Mouse (Mus musculus) adrenal gland, postnatal 14 days (tissue): ENCODE results near the gene Eprs. TPM values are rescaled to one million over a fixed set of nuclear protein-coding genes. Genes with fewer than 3 reads are reported as not detected.
A peak's percentile ranks its signal among the peaks of the same experiment; 100 is the strongest.

Source experiments
- DNase-seq: peaks from one replicate; pipeline ENCODE4 v3.0.0; 2021; ENCODE audit warnings: mixed read lengths
- total RNA-seq: library from RNA; stranded (reverse); gene quantifications from 2 replicates; pipeline ENCODE4 v1.2.3, GENCODE M21; 2021

Eprs gene
- total RNA-seq, 1 experiment from 2014 or later: 183 TPM

DNA sequence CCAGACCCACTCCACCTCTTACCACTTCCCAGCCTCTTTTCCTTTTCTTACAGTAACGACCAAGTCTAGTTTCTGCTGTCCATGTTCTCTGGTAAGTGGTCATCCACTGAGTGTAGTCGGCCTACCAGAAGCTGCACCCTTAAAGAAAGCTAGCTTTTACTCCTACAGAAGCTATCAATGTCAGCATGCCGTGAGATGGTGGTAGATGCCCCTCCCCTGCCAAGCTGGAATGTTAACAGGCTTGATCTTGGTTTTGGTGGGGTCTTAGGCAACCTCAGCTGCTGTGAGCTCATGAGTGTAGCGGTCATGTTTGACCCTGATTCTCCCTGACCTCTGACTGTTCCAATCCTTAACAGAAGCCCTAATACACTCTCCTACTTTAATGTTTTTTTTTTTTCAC is 4.6 kb upstream of the Eprs start:
- no peak for DNase-seq

DNA sequence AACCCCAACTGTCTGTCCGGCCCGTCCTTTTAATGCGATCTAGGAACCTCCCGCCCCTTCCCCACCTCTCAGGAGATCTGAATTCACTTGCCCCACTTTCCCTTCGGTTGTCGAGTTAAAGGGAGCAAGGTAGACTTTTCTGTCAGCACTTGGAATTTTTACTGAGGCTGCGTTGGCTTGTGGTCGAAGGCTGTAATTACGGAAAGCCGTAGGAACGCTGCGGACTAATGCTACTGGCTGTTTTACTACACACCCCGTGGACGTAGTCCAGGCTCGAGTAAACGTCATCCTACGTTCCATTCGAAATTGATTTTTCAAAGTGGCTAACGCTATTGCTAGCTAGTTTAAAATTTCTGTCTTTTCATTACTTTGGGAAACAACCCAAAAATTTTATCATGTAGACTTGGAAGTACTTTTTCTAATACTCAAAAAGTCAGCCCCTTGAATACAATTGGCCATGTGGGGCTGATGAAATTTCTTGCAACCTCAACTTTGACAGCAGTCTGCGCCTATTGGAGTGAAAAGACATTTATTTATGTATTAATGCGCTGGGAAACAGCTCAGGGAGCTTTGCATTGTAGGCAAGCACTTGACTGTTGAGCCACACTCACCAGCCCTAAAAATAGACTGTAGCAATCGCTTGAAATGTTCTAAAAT is 810 bp downstream of the Eprs start:
- DNase-seq: peak; percentile 76

DNA sequence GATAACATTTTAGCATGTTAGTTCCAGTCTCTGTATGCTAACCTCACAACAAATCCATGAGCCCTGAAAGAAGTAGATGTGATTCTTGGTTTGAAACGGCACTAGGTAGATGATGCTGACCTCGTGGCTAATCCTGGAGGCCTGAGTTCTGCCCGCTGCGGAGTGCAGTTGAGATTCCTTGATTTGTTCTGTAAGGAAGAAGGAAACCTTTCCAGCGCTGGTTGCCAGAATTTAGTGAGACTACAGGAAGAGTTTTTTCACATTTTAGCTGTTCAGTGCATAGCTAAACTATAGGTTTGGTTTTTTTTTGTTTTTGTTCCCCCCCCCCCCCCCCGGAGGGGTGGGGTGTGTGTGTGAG is 1.3 kb downstream of the Eprs start:
- no peak for DNase-seq

DNA sequence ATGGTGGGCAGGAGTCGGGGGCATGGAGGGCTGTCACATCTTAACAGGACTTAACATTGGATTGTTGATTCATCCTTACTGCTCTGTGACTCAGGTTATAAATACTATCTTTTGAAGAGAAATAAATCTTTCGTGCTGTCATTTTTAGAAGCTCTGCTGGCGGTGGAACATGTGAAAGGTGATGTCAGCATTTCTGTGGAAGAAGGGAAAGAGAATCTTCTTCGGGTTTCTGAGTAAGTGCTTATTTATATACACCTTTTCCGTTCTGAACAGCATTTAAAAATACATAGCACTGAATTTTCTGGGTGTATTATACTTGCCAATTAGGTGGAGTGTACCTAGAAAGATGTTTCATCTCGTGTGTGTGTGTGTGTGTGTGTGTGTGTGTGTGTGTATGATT is 4.5 kb downstream of the Eprs start:
- DNase-seq: no peak

DNA sequence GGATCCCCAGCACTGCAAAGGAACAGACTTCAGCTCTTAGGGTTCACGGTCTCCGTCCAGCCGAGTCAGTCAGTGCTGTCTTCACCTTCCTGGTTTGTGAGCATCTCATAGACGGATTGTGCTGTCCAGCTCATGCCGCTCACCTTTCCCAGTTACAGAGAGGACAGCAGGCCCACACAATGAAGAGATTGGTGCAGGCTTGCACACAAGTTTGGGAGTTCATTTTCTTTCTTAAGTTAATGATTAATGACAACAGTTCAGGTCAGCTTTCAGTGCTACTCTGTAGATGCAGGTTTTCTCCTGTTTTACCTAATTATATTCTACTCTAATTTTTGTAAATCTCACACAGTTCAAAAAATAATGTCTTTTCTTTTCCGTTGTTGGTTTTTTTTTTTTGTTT is 7.1 kb downstream of the Eprs start:
- no peak for DNase-seq

DNA sequence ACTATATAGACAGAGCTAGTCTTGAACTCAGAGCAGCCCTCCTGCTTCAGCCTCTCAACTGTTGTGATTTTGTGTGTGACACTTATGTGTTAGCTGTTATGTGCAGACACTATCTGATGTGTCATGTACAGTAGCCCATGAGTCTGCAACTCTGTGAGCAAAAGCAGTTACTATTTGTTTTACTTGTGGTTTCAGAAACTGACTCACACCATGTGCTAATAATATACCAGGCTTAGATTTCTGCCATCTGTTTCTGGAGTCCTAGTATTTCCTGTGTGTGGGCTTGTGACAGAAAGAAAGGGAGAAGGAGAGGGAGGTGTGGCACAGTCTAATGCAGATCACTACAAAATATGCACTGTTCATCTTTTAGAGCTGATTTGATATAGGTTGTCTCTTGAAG is 13.5 kb downstream of the Eprs start:
- DNase-seq: no peak

DNA sequence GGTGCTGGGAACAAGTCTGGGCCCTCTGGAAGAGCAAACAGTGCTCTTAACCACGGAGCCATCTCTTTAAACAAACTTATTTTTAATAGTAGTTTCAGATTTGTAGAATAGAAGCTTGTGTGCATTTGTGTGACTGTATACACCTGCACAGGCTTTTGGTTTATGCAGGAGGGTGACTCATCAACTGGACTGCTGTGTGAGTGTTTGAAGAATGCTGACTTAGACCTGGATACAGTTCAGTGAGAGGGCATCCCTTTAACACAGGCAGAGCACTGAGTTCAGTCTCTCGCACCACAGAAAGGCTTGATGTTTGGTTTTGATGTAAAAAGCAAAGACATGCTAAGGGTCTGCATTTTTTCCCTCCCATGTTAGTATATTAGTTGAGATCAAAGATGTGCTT is 14.6 kb downstream of the Eprs start:
- no peak for DNase-seq

DNA sequence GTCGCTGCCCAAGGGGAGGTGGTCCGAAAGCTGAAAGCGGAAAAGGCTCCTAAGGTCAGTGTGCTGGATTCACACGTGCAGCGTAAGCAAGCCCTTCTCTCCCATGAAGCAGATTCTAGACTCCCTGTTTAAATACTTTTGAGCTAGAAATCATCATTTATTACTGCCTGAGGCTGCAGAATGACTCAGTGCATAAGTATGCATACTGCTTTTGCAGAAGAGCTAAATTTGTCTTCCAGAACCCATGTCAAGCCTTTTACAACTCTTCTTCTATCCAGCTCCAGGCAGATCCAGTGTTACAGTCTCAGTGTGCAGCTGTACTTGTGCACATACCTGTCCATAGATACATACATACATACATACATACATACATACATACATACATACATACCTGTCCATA is 38.8 kb downstream of the Eprs start:
- no peak for DNase-seq

DNA sequence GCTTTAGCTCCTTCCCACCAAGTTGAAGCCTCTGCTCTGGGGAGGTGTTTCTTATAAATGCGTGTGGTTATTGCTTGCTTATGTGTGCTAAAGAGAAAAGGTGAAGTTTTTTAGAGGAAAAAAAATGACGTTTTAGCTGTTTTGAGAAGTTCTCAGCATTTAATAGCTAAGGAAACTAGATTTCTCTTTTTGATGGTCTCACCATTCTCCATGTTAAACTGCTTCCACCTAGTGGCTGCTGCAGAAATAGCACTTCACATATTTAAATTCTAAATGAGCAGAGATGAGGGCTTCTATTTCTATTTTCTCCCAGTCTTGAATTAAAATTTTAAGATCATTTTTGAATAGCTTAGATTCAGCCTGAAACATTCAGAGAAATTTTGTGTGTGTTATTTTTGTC is 41.2 kb downstream of the Eprs start:
- DNase-seq: no peak

DNA sequence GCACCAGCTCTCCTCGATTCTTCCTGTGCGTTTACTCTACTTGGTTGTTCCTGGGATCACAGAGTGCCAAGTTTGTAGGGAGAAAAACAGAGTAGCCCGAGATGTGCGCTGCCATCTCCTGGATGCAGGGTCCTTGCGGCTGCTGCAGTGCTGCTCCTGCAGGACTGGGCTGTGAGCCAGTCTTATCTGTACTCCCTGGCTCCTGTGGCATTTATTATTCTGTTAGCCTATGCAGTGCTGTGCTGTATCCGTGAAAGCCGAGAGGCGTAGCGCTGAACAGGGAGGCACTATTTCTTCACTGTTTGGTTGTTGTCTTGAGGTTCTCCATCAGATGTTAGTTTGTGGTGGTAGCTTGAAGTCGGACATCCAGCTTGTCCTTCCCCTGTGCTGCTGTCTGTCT is 43.1 kb downstream of the Eprs start:
- no peak for DNase-seq

DNA sequence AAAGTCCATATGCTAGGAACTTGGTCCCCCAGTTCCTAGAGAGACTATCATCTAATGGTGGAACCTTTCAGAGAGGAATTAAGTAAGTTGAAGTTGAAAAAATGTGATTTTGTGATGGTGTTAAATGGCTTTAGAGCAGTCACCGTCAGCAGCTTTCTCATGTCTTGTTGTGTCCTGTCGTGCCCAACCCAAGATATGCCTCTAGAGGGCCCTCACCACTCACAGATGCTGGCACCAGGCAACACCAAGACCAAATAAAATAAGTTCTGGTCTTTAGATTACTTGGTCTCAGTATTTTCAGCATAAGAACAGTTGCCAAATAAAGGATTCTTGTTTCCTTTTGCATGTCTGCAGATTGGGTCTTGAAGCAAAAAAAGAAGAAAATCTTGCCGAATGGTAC is 47.0 kb downstream of the Eprs start:
- no peak for DNase-seq

DNA sequence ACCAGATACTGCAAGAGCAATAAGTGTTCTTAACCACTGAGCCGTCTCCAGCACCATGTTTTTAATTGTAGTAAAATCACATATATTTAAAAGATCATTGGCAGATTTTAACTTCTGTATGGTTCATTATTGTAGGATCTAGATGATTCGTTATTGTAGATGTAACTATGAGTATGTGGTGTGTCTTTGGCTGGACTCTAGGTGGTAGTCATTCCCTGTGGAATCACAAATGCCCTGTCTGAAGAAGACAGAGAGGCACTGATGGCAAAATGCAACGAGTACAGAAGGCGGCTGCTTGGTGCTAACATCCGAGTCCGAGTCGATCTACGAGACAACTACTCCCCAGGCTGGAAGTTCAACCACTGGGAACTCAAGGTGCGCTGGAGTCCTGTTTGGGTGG is 55.2 kb downstream of the Eprs start:
- DNase-seq: no peak

DNA sequence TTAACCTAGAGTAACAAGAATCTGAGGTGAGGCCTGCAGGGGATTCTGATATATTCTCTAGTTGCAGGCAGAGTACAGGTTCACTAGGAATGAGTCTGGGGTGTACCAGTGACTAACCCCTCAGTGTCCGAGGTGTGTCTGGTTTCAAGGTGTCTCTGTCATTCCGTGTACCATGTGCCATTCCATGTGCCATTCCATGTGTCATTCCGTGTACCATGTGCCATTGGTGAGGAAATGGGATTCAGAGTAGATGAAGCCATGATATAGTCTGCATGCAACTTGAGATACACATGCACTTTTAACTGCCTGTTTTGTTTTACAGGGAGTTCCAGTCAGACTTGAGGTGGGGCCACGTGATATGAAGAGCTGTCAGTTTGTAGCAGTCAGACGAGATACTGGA is 57.0 kb downstream of the Eprs start:
- DNase-seq: no peak

DNA sequence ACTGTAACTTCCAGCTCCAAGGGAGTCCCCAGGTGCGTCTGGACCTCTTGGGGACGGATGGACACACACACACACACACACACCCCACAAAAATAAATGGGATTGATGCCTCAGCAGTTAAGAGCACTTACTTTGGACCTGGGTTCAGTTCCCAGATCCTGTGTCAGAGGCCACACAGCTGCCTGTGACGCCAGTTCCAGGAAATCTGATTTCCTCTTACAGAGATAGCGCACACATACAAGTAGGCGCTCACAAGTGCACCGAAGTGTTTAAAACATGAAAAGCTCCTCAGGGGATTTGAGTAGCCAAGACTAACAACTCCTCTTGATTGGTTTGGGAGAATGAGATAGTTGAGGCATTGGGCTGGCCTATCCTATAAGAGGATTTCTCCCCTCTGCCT is 57.9 kb downstream of the Eprs start:
- DNase-seq: no peak

DNA sequence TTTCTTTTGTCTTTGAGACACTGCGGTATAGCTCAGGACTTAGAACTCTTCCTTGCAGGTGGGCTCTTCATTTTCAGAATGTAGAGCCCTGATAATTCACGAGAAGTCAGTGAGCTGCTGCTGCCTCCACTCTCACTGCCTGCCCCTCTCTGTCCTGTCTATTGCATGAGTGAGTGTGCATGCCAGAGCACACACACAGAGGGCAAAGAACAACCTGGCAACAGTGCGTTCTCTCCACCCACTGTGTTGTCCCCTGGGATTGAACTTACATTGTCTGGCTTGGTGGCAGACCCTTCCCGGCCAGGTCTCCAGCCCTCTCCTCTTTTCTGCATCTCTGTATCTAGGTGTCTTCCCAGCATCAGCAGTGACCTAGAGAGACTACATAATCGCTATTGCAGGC is 63.7 kb downstream of the Eprs start:
- DNase-seq: no peak

DNA sequence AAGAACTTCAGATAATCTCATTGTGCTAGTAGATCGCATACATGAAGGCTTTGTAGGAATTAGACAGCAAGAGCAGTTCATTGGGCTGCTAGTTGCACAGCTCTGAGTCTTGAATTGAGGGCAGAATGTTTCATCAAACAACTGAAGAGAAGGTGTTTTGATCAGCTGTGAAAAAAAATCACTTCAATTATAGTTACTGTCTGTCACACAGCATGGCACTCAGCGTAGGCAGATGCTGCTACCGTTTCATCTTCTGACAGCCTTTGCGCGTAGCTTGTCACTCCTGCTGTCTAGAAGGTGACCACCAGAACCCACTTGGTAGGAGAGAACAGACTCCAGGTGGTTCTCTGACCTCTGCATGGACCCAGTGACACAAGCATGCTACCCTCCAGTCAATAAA is 67.6 kb downstream of the Eprs start:
- DNase-seq: no peak

DNA sequence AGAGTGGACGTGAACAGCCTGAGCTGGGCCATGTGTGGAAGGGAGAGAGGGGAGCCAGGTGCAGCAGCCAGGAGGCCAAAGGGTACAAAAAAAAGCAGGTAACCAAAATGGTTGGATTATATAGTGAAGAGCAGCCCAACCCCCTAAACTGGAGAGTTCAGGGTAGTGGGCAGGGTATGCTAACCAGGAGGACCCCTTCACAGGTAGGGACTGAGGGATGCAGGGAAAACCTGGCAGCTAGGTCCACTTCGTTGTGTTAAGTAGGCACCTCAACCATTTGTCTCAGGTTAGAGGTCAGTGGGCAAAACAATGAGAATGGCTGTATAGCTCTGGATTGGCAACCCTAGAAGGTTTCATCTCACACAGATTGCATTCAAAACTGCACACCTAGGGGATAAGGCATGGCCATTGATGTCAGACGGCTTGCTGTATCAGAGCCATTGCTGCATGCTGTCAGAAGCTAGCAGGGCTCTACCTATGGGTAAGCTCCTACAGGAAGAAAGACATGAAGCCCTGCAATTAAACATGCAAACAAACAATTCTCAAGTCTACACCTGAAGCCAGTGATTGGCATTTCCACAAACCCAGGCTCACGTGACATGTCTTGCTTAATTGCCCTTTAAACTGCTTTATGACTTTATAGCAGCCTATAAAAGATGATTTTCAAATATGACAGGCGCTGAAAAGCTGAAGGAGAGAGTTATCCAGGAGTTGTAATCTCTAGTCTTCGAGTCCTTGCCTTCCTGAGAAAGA is 68.6 kb downstream of the Eprs start:
- no peak for DNase-seq

DNA sequence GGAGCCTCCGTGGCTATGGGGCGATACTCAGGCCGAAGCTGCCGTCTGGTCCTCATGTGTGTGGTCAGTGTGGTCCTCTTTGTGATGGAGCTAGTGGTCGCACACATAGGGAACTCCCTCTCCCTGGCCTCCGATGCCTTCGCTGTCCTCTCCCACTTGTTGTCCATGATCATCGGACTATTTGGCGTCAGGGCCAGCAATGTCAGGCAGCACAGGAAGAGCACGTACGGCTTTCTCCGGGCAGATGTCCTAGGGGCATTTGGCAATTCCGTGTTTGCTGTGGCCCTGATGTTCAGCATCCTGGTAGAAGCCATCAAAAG is 69.1 kb downstream of the Eprs start:
- DNase-seq: no peak

DNA sequence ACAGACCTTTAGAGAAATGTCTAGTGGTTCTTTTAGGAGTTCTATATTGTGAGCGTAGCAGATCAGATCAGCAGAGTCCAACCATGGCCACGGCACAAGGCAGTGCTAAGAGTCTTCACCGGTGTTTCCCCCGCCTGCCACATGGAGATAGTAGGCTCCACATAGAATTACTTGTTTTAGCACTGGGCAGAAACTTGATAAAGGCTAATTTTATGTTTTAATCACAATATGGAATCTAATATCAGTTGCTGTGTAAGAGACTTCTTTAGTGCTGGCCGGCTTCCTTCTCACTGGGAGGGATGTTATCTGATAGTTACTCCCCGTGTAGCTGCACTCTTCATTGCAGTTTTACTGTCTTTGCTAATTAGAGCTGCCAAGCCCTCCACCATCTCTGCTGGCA is 70.3 kb downstream of the Eprs start:
- DNase-seq: no peak

DNA sequence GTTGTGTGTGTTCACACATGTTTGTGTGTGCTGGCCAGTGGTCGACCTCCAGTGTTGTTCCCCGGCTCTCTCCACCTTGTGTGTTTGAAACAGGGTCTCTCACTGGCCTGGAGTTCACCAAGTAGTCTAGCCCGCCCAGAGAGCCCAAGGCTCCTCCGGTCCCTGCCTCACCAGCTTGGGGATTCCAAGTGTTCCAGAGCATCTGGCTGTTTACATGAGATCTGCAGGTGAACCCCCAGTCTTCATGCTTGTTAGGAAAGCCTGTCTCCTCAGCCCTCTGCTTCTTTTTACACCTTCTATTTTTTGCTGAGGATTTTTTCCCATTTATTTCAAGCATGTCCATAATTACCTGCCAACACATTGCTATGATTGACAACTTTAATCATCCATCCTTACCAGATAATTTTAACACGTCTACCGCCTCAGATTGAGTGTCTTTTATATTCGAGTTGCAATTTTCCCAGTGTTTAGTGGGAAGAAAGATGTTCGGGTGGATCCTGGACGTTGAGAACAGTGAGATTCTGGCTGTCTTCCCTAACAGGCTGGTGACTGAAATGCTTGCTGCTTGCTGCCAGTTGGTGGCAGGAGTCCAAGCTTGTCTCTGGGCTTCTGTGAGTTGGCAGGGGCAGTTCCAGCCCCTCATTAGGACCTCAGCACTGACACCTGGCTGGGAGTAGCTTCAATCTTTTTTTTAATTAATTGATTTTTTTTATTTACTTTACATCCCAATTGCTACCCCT is 76.2 kb downstream of the Eprs start:
- DNase-seq: peak; percentile 52

DNA sequence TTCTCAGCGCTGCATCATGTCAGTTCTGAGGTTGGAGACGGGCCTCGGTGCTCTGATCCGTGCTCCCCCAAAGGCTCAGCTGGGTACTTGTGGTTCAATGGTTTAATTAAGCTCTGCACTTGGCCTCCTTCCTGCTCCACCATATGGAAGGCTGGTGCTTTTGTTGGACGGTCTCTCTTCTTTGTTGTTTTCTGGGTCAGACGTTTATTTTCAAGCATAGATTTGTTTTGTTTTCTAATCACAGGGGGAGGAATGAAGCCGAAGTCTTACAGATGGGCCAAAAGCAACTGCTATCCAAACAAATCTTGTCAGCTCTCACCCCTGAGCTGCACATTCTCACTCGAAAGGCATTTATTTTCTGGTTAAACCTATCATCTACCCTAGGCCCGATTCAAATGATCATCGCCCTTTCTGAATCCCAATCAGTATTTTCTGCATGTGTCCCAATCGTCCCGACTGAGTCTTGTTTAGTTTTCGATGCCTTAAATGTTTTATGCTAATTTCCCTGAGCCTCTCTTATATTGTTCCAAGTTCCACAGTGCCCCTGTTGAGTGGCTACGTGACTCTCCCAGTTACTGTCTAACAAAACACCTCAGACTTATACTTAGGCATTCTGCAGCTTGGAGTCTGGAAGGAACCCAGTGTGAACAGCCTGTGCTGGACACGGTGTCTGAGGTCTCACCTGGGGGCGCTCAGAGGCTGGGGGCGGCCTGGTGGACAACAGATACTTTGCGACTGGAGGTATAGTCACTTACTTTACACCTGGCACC is 79.0 kb downstream of the Eprs start:
- no peak for DNase-seq

DNA sequence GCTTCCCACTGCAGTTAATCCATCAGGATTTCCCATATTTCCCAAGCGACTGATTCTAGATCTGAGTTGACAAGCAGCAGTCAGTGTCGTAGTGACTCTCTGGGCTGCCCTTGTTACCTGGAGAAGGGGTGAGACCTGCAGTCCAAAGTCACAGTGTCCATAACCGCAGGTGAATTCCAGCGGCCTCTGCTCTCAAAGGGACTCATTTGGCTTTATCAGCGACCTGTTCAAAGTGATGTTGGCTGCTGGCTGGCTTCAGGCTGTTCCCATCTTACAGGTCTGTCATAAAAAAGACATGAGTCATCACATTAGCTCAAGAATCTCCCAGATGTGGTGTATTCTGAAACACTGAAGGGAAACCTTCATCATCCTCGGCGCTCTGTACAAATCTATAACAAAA is 86.1 kb downstream of the Eprs start:
- DNase-seq: no peak

DNA sequence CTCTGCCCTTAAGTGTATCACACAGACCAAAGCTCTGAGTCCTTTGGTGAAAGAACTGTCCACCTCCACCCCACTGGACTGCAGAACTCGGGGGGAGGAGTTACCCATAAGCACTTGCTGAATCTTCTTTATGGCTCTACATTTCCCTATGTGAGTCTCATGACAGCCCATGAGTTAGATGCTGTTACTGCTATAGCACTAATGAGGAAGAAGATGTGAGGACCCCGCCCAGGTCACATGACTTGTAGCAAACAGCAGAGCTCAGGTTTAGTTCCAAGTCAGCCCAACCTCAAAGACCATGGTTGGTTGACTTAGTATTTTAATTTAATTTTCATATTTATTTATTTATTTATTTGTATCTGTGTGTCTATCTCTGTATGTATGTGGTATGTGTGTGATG is 86.9 kb downstream of the Eprs start:
- DNase-seq: no peak
